Mouse (Mus musculus) kidney, adult 2 months (tissue): ENCODE results near the gene Phox2b.

Experiments used
- CTCF ChIP-seq: fragments of 200-500 bp; conservative IDR thresholded peaks from 2 replicates; pipeline ENCODE4 v1.5.1; 2011; ENCODE audit warnings: low read depth, mild to moderate bottlenecking, control low read depth, low read length, moderate library complexity, mixed read lengths; ENCODE audit not compliant: insufficient read depth, insufficient read length
- POLR2A ChIP-seq: fragments of 200-500 bp; IDR thresholded peaks from one replicate; pipeline ENCODE4 v1.6.1; 2011; ENCODE audit warnings: low read depth, low read length, control low read depth

DNA sequence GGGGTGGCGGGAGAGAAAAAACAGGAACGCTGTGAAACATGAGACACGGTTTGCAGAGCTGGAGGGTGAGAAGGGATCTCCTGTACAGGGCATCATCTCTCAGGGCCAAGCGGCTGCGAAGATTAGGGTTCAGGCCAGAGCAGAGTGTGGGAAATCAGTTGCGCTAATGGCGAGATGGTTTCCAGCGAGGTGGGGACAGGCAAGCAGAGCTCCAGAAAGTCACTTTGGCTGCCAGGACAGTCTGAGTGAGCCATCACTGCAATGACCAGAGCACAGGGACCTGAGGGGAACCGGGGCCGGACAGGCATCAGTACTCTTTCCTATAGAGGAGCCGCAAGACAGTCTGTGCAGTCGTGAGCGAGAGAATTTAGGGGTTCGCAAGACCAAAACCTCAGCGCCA, 3.9 kb downstream of the Phox2b start:
- TF ChIP-seq CTCF (no peak), POLR2A (no peak)
